Mouse (Mus musculus): Measurements from ENCODE around the gene Sh3glb1.

Gene Sh3glb1

DNA sequence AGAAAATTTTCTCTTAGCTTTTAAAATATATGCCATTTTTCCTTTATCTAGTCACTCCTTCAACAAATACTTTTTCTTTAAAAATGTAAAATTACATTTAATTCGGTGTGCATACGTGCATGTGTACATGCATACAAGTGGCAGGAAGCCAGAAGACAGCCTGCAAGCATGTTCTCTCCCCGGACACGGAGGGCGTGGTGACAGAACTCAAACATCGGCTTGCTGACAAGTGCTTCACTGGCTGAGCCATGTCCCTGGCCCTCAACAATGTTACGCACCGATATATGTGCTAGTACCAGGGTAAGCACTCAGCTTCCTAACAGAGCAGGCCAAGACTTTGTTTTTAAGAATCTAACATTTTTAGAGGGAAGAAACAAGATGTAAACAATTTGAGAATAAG is 5.5 kb downstream of the Sh3glb1 start:
- peak; percentile 31 for DNase-seq

- peak; percentile 30 for DNase-seq
Observed at GRCm38 (mm10) chr3:144714126-144714525, 6.0 kb downstream of the Sh3glb1 start.

DNA sequence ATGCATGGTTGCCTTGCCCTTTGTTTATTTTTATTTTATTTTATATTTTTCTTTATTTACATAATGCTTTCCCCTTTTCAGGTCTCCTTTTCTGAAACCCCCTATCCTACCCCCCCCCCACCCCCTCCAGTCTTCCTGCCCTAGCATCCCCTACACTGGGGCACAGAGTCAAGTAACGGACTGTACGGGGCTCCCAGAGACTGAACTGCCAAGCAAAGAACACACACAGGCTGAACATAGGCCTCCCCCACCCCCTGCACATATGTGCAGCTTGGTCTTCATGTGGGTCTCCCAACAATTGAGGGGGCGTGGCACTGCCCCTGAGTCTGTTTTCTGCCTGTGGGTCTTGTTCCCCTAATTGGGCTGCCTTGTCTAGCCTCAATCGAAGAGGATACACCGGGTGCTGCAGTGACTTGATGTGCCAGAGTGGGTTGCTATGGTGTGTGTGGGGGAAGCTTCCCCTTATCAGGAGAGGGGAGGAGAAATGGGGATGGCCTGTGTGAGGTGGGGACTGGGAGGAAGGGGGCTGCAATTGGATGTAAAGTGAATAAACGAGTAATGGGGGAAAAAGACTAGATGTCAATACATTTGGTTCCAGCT is 8.4 kb downstream of the Sh3glb1 start:
- no peak for DNase-seq

- DNase-seq: no peak
Observed at GRCm38 (mm10) chr3:144708612-144709011, 11.5 kb downstream of the Sh3glb1 start.

DNA sequence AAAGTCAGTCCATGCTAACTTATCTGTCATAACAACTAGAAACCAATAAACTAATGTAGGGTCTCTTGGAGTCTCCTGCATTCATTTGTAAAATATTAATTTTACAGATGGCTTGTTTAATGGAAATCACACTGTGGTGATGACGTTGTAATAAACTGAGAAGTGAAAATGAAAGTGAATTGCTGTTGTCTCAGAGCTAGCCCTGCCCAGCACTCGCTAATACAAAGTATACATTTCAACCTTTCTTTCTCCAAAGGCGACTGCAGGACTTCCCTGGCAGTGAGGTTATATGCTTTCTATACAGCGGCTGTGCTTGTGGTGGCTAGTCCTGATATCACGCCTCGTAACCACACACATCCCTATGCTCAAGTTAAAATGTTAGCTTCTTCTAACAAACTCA is 16.2 kb downstream of the Sh3glb1 start:
- no peak for DNase-seq

DNA sequence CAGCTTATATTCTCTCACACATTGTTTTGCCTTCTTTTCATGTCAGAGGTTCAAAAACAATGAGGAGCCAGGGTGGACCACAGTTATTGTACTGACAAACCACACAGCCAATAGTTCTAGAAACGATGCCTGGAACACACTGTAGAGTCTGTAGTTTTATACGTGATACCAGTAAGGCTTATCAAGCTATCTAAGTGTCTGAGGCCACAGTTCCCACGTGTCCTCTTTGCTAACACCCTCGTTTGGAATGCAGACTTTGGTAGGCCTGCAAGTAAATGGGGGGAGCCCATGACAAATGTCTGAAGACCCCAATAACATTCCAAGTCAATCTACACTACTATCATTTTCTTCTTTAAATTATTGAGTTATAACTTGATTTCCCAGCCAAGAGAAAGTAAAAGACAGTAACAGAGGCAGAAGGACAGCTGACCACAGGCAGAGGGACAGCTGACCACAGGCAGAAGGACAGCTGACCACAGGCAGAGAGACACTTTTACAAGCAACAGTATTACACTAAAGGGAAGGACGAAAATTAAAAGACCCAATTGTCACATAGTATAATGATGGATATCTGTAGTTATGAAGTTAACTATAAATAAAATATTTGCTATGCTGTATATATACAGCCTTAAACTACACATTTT is 21.2 kb downstream of the Sh3glb1 start:
- no peak for DNase-seq

- no peak for DNase-seq
Observed at GRCm38 (mm10) chr3:144697942-144698341, 22.2 kb downstream of the Sh3glb1 start.

- no peak for DNase-seq
Observed at GRCm38 (mm10) chr3:144697154-144697553, 23.0 kb downstream of the Sh3glb1 start.

- no peak for DNase-seq
Observed at GRCm38 (mm10) chr3:144694941-144695340, 25.2 kb downstream of the Sh3glb1 start.

DNA sequence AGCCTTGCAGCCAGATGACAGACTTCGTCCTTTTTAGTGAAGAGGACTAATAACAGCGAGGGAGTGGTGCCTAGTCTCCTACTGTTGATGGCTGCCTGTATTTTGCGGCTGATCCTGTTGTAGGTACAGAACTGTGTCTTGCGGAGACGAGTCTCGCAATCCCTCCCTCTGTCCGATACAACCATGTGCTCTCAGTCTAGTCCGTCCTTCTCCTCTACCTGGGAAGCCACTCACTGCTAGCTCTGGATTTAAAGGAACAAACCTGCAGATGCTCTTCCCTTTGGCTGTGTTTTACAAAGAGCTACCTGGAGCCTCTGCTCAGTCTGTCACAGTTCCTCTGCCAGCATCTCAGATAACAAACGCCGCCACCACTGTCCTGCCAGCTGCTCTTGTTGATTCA is 26.1 kb downstream of the Sh3glb1 start:
- no peak for DNase-seq

DNA sequence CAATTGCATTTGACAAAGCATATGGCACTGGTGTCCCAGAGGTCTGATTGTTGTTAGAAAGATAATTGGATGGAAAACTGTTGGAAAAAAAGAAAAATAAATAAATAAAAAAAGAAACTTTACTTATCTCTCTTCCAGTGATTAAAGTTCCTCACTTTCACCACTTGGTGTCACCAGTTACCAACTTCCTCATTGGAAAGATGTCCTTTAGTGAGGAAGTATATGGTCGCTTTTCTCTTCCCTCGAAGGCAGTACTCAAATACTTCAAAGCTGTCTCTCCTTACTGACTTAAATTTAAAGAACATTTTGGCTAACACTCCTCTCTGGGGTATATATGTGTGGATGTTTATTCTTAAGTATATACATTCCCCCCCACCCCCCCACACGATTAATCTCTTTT is 28.1 kb downstream of the Sh3glb1 start:
- peak; percentile 55 for DNase-seq

- DNase-seq: peak; percentile 60
Observed at GRCm38 (mm10) chr3:144689236-144689635, 30.9 kb downstream of the Sh3glb1 start.

DNA sequence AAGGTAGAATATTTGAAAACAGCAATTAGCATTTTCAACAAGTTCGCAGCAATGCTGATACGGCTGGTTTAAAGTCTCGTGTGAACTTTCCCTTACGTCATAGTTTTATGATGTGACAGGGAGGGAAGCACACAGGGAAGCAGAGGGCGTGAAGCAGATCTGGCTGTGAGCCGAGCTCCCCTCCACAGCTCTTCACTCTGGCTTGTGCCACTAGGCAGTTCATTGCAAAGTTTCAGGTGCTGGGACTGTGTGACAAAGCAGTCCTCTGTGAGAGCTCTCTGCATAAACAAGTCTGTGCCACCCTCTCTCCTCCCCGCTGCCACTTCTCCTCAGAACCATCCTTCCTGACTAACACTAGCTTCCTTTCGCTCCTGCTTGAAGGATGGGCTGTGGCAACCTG is 31.9 kb downstream of the Sh3glb1 start:
- no peak for DNase-seq

DNA sequence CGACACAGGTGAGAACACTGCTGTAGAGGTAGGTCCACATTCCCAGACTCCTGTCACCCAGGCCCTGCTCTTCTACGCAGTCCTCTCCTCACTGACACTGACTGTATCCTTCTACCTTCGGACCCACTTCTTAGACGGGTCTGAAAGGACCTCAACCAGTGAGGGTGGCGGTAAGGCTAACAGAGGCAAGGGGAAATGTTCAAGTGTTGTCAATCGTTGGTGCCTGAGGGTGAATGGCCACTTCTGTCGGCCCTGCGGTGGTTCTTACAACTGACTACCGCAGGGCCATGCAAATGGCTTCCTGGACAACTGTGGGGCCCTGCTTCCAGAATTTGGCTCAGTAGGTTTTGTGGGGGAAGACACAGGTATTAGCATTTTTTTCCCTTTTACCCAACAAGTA is 32.5 kb downstream of the Sh3glb1 start:
- DNase-seq: no peak

DNA sequence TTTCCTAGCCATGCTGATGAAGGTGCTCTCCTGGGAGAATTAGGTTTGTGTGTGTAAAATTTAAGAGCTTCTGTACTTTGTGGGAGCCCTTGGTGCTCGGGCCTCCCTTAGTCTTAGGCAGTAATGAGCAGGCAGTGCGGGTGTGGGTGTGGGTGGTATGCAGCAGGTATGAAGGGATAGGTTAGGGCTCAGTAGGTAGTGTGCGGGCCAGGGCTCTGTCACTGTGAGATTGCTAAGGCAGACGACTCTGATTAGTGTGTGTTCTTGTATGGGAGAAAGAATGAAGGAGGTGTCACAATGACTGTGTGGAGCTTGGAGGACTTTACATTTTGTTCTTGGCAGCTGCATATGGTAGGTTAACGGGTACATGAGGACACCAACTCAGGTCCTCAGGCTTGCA is 34.0 kb downstream of the Sh3glb1 start:
- no peak for DNase-seq

DNA sequence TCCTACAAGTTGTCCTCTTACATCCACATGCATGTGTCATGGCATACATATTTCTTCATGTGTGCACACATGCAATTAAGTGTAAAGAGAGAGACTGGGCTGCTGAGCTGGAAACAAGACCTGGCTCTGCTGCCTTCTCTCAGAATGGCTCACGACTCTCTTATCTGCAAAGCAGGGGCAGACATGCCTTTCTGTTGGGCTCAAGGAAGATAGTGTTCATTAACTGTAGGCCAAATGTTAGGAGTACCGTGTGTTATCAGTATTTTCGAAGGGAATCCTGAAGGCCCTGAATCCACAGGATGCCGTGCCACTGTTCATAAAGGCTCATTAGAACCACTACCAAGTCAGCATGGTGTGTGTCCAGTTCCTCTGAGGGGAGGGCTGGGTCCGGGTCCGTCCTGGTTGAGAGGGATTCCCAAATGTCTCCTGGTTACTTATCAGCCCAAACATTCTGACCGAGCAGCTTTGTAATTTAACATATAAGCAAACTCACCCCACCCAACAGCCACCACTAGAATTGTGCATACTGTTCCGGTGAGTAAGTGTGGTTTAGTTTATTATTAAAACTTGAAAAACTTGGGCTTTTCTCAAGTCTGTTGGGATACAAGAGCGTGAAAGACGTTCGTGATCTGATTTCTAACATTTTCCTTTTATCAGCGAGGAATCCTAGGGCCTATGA is 36.9 kb downstream of the Sh3glb1 start:
- no peak for DNase-seq

GRCm38 (mm10) chr3:144681542-144681941 is 38.6 kb downstream of the Sh3glb1 start:
- DNase-seq: no peak

GRCm38 (mm10) chr3:144679701-144680159 is 40.4 kb downstream of the Sh3glb1 start:
- DNase-seq: no peak

DNA sequence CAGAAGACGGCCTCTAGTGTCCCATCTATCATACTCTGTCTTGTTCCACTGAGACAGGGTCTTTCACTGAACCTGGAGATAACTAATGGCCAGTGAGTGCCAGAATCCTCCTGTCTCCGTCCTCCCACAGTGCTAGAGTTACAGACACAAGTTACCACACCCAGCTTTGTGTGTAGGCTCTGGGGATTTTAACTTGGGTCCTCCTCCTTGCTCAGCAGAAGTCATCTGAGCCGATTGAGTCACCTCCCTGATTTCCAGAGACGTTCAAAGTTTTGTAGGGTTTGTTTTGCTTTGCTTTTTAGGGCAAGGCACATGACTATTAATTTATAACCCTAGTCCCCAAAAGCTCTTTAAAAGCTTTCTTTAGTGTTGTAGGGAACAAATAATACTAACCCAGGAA is 41.0 kb downstream of the Sh3glb1 start:
- DNase-seq: no peak

DNA sequence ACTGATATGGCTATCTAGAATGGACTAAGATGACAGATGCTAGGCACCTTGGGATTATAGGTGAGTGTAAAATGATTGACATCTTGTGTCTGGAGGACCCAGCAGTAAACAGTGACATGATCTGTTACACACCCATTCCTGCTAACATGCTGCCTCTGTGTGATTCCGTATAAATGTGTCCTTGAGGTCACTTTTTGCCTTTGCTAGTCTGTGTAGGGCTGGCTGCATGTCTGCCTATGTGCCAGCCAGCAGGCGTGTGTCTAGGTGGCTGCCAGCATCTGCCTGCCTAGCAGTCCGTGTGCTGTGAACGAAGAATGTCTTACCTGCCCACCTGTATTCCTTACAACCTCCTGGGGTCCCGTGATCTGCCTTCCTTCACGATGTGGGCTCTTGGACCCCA is 42.4 kb downstream of the Sh3glb1 start:
- DNase-seq: no peak

- DNase-seq: no peak
Observed at GRCm38 (mm10) chr3:144676249-144676648, 43.9 kb downstream of the Sh3glb1 start.

DNA sequence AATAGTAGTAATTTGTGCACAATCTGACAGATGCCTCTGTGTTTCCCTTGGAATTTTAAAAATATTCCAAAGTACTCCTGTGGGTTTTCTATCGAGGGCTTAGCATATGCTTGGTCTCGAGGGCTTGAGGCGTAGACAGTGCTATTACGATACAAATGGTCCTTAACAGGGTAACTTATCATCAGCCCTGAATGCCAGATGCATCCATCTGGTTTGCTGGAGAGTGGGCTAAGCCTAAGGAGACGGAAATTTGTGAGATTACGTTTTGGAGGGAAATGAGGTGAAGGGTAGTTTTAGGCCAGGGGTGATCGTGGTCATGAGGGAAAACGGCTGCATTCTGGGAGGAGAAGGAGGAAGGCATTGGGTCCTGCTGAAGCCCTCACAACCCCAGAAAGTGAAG is 48.1 kb downstream of the Sh3glb1 start:
- DNase-seq: no peak

GRCm38 (mm10) chr3:144669944-144670874 is 49.9 kb downstream of the Sh3glb1 start:
- no peak for DNase-seq
